Mouse (Mus musculus): Measurements from ENCODE around the gene Sox4.

GRCm38 (mm10) chr13:28959068-28959440 lies 5.5 kb upstream of the Sox4 start:
- no peak for TF ChIP-seq CTCF (IDR thresholded peaks at IDR 0.05)
- no peak for TF ChIP-seq EP300 (IDR thresholded peaks at IDR 0.05)
